Comparison of ENCODE assay signal across 8 mouse cellular contexts in genomic region chr6:100671401-100671800, GRCm38 (mm10). TPM values are rescaled to one million over a fixed set of nuclear protein-coding genes. Genes with fewer than 3 reads are reported as not detected.
A peak's percentile ranks its signal among the peaks of the same experiment; 100 is the strongest.
DNase-seq lines count a peak whose midpoint lies in the region; ATAC-seq lines count a peak whose summit lies in the region.

No protein-coding gene starts in this region.

- 8% methylated on average over 7 of the region's 7 CpGs for WGBS in heart, embryonic 15.5 days
- 9% methylated on average over 7 of the region's 7 CpGs for WGBS in embryonic facial prominence, embryonic 11.5 days
- WGBS in hindbrain, embryonic 15.5 days: 10% methylated on average over 7 of the region's 7 CpGs
- WGBS in midbrain, embryonic 13.5 days: 7% methylated on average over 7 of the region's 7 CpGs

- H3K4me3 ChIP-seq in heart, embryonic 15.5 days: peak overlapping the region; percentile 79
- H3K4me3 ChIP-seq in embryonic facial prominence, embryonic 11.5 days (ENCODE audit: low read depth, low read length): peak overlapping the region; percentile 87
- H3K4me3 ChIP-seq in hindbrain, embryonic 15.5 days: peak overlapping the region; percentile 85
- H3K4me3 ChIP-seq in midbrain, embryonic 13.5 days (replicated peaks): peak overlapping the region; percentile 85

- intact Hi-C loops in heart, postnatal 36 days (cut with DNase I): no loop called here

- no peak overlapping the region for H3K27ac ChIP-seq in heart, embryonic 15.5 days
- no peak overlapping the region for H3K27ac ChIP-seq in embryonic facial prominence, embryonic 11.5 days (replicated peaks; ENCODE audit: low read depth, low read length)
- H3K27ac ChIP-seq in hindbrain, embryonic 15.5 days (replicated peaks): no peak overlapping the region
- H3K27ac ChIP-seq in midbrain, embryonic 13.5 days: no peak overlapping the region

- peak overlapping the region; percentile 70; the same call in 1 of the 2 replicates for H3K9ac ChIP-seq in heart, embryonic 15.5 days
- no peak overlapping the region for H3K9ac ChIP-seq in embryonic facial prominence, embryonic 11.5 days (replicated peaks; ENCODE audit: low read length)
- H3K9ac ChIP-seq in hindbrain, embryonic 15.5 days: no peak overlapping the region
- no peak overlapping the region for H3K9ac ChIP-seq in midbrain, embryonic 13.5 days (replicated peaks)

- no peak for DNase-seq in heart, postnatal 36 days
- no peak for DNase-seq in embryonic facial prominence, embryonic 11.5 days (ENCODE audit: low spot score)
- no peak for DNase-seq in thymus, postnatal 25 days
- DNase-seq in urinary bladder, postnatal 10 days (ENCODE audit: low spot score): no peak

- no peak for ATAC-seq in heart, embryonic 15.5 days (replicated peaks; ENCODE audit: insufficient number of reproducible peaks, insufficient read depth, low FRiP score, low read depth)
- no peak for ATAC-seq in embryonic facial prominence, embryonic 11.5 days (replicated peaks; ENCODE audit: insufficient number of reproducible peaks, low FRiP score, low TSS enrichment, low read depth)
- ATAC-seq in hindbrain, embryonic 15.5 days (ENCODE audit: low FRiP score, low read depth): no peak
- peak; percentile 58 for ATAC-seq in midbrain, embryonic 13.5 days
- ATAC-seq in monocyte, adult 5-6 weeks (replicated peaks; ENCODE audit: insufficient number of reproducible peaks, low FRiP score, low TSS enrichment, poor library complexity, severe bottlenecking): no peak

- no peaks in the 10 kb centered on the region for H3K9me3 ChIP-seq in heart, embryonic 15.5 days (replicated peaks)
- no peaks in the 10 kb centered on the region for H3K9me3 ChIP-seq in embryonic facial prominence, embryonic 11.5 days (replicated peaks; ENCODE audit: control insufficient read depth, low read length)
- H3K9me3 ChIP-seq in hindbrain, embryonic 15.5 days: no peaks in the 10 kb centered on the region
- H3K9me3 ChIP-seq in midbrain, embryonic 13.5 days: no peaks in the 10 kb centered on the region

- H3K4me2 ChIP-seq in heart, embryonic 15.5 days: peak overlapping the region; percentile 84
- peak overlapping the region; percentile 2; the same call in 1 of the 2 replicates for H3K4me2 ChIP-seq in embryonic facial prominence, embryonic 11.5 days (ENCODE audit: low read depth, low read length)
- H3K4me2 ChIP-seq in hindbrain, embryonic 15.5 days: peak overlapping the region; percentile 96
- H3K4me2 ChIP-seq in midbrain, embryonic 13.5 days (replicated peaks): peak overlapping the region; percentile 69

- H3K36me3 ChIP-seq in heart, embryonic 15.5 days: no peaks in the 10 kb centered on the region
- no peaks in the 10 kb centered on the region for H3K36me3 ChIP-seq in embryonic facial prominence, embryonic 11.5 days (replicated peaks; ENCODE audit: control insufficient read depth, insufficient read depth, low read depth, low read length)
- no peaks in the 10 kb centered on the region for H3K36me3 ChIP-seq in hindbrain, embryonic 15.5 days
- H3K36me3 ChIP-seq in midbrain, embryonic 13.5 days: no peaks in the 10 kb centered on the region

- H3K27me3 ChIP-seq in heart, embryonic 15.5 days: no peaks in the 10 kb centered on the region
- no peaks in the 10 kb centered on the region for H3K27me3 ChIP-seq in embryonic facial prominence, embryonic 11.5 days (ENCODE audit: control insufficient read depth, insufficient read depth, low read length)
- peaks cover 3% of the 10 kb centered on the region; the same call in 1 of the 2 replicates for H3K27me3 ChIP-seq in hindbrain, embryonic 15.5 days
- H3K27me3 ChIP-seq in midbrain, embryonic 13.5 days: peaks cover 3% of the 10 kb centered on the region; the same call in 1 of the 2 replicates

- H3K4me1 ChIP-seq in heart, embryonic 15.5 days (replicated peaks): peaks cover 9% of the 10 kb centered on the region
- H3K4me1 ChIP-seq in embryonic facial prominence, embryonic 11.5 days (ENCODE audit: control insufficient read depth, insufficient read depth, low read length): no peaks in the 10 kb centered on the region
- H3K4me1 ChIP-seq in hindbrain, embryonic 15.5 days (replicated peaks): peaks cover 8% of the 10 kb centered on the region
- H3K4me1 ChIP-seq in midbrain, embryonic 13.5 days (replicated peaks): peaks cover 8% of the 10 kb centered on the region

RNA-seq across cellular contexts. Expression of gene Shq1, which starts 0.4 kb away (rescaled TPM):
- 9.6 and 11.3 TPM in 2 replicates for polyA plus RNA-seq in heart, embryonic 15.5 days (2015; fragmentation: Nextera tagmentation; extraction: Ambion mirVana)
- total RNA-seq in heart, postnatal 36 days (2021): 1 to 10 TPM; 2.5 to 3.5 TPM
- polyA plus RNA-seq in embryonic facial prominence, embryonic 11.5 days (2014; fragmentation: Nextera tagmentation; extraction: Ambion mirVana): 17.5 and 21.7 TPM in 2 replicates
- 8.9 and 10.1 TPM in 2 replicates for polyA plus RNA-seq in hindbrain, embryonic 15.5 days (2015; fragmentation: Nextera tagmentation; extraction: Ambion mirVana)
- polyA plus RNA-seq in midbrain, embryonic 13.5 days (2015; fragmentation: Nextera tagmentation; extraction: Ambion mirVana): 11.9 and 12.7 TPM in 2 replicates
- 6.1 to 8.9 TPM (median 7.0 TPM) in 3 replicates for total RNA-seq in monocyte, adult 5-6 weeks (2017)

RNA-seq across cellular contexts. Expression of gene Gxylt2, which starts 33.1 kb away (rescaled TPM):
- polyA plus RNA-seq in heart, embryonic 15.5 days (2015; fragmentation: Nextera tagmentation; extraction: Ambion mirVana): 5.0 and 6.3 TPM in 2 replicates
- 1 to 10 TPM; 3.1 TPM for total RNA-seq in heart, postnatal 36 days (2021)
- polyA plus RNA-seq in embryonic facial prominence, embryonic 11.5 days (2014; fragmentation: Nextera tagmentation; extraction: Ambion mirVana): 6.6 and 6.9 TPM in 2 replicates
- polyA plus RNA-seq in hindbrain, embryonic 15.5 days (2015; fragmentation: Nextera tagmentation; extraction: Ambion mirVana): 2.1 and 2.5 TPM in 2 replicates
- polyA plus RNA-seq in midbrain, embryonic 13.5 days (2015; fragmentation: Nextera tagmentation; extraction: Ambion mirVana): 0.70 and 0.98 TPM in 2 replicates
- not detected in 3 replicates for total RNA-seq in monocyte, adult 5-6 weeks (2017)

Comparison
In these comparisons a context has a peak if more than half of its experiments do, and no peak if none do; other contexts are left out.
1. H3K4me2 ChIP-seq: peak in every context shown above with its lines; median percentile 96 in hindbrain, embryonic 15.5 days; 84 in heart, embryonic 15.5 days; 69 in midbrain, embryonic 13.5 days; 2 in embryonic facial prominence, embryonic 11.5 days.